Mouse (Mus musculus): ENCODE measurements around the gene Tcstv3. TPM values are rescaled to one million over a fixed set of nuclear protein-coding genes. Genes with fewer than 3 reads are reported as not detected.
"Not testable (repeated sequence)": the region's sequence is repeated elsewhere in the genome, so short reads cannot be mapped to it uniquely, and the experiment has no call there.

Gene Tcstv3
- not detected for total RNA-seq (2021)
- long read RNA-seq: 0 reads

- not testable (repeated sequence) for DNase-seq (ENCODE audit: low spot score in 2 of 2)
Observed at GRCm38 (mm10) chr13:120316578-120316977, at the start of gene Tcstv3. TSS of gene Tcstv3 (plus strand) at chr13:120316878.

GRCm38 (mm10) chr13:120277837-120278236 lies 38.8 kb upstream of the Tcstv3 start:
- not testable (repeated sequence) for DNase-seq (ENCODE audit: low spot score in 2 of 2)

- no peak for DNase-seq (ENCODE audit: low spot score in 2 of 2)
Observed at GRCm38 (mm10) chr13:120278784-120279183, 37.9 kb upstream of the Tcstv3 start.

GRCm38 (mm10) chr13:120299324-120299894 lies 17.3 kb upstream of the Tcstv3 start:
- no peak for DNase-seq (ENCODE audit: low spot score in 2 of 2)

GRCm38 (mm10) chr13:120299991-120300442 lies 16.7 kb upstream of the Tcstv3 start, which contains the start of gene BC147527:
TSS of gene BC147527 (plus strand) at chr13:120300392.
- DNase-seq (ENCODE audit: low spot score in 2 of 2): no peak

GRCm38 (mm10) chr13:120300853-120301252 lies 15.8 kb upstream of the Tcstv3 start:
- no peak for DNase-seq (ENCODE audit: low spot score in 2 of 2)

GRCm38 (mm10) chr13:120310749-120311148 lies 5.9 kb upstream of the Tcstv3 start:
- no peak for DNase-seq (ENCODE audit: low spot score in 2 of 2)

GRCm38 (mm10) chr13:120313584-120313983 lies 3.1 kb upstream of the Tcstv3 start:
- DNase-seq (ENCODE audit: low spot score in 2 of 2): no peak

GRCm38 (mm10) chr13:120320183-120320582 lies 3.5 kb downstream of the Tcstv3 start:
- DNase-seq (ENCODE audit: low spot score in 2 of 2): no peak

GRCm38 (mm10) chr13:120320721-120321120 lies 4.0 kb downstream of the Tcstv3 start:
- no peak for DNase-seq (ENCODE audit: low spot score in 2 of 2)

Other genes starting within 250 kb of the Tcstv3 start
- gene Gm20767, start 176.6 kb upstream of the Tcstv3 start, total RNA-seq (2021): not detected
- gene Gm21818, start 144.4 kb upstream of the Tcstv3 start, total RNA-seq (2021): not detected
- gene Gm21762, start 100.9 kb upstream of the Tcstv3 start, total RNA-seq (2021): not detected
- not detected for gene Gm21731, start 77.8 kb upstream of the Tcstv3 start, total RNA-seq (2021)
- gene AF067061, start 53.8 kb upstream of the Tcstv3 start, total RNA-seq (2021): not detected
- not detected for gene BC147527, start 16.5 kb upstream of the Tcstv3 start, total RNA-seq (2021)